Mouse (Mus musculus) adipose tissue, adult 10 weeks (tissue): ENCODE measurements around the gene Exoc5. TPM values are rescaled to one million over a fixed set of nuclear protein-coding genes. Genes with fewer than 3 reads are reported as not detected.

Experiments
- polyA plus RNA-seq: library from polyadenylated mRNA; stranded (reverse); fragments of 350-450 nt; fragmentation: Illumina TruSeq; extraction: RNeasy Lipid Tissue Mini Kit (QIAGEN cat#74804); gene quantifications from one replicate; pipeline ENCODE4 v1.2.3, GENCODE M21; 2014; ENCODE audit warnings: low read depth, low replicate concordance

The Exoc5 gene
- 19.2 TPM for polyA plus RNA-seq

GRCm38 (mm10) chr14:49066274-49066823, at the start of gene Exoc5:
Gene Exoc5 (minus strand): TSS chr14:49066653.

DNA sequence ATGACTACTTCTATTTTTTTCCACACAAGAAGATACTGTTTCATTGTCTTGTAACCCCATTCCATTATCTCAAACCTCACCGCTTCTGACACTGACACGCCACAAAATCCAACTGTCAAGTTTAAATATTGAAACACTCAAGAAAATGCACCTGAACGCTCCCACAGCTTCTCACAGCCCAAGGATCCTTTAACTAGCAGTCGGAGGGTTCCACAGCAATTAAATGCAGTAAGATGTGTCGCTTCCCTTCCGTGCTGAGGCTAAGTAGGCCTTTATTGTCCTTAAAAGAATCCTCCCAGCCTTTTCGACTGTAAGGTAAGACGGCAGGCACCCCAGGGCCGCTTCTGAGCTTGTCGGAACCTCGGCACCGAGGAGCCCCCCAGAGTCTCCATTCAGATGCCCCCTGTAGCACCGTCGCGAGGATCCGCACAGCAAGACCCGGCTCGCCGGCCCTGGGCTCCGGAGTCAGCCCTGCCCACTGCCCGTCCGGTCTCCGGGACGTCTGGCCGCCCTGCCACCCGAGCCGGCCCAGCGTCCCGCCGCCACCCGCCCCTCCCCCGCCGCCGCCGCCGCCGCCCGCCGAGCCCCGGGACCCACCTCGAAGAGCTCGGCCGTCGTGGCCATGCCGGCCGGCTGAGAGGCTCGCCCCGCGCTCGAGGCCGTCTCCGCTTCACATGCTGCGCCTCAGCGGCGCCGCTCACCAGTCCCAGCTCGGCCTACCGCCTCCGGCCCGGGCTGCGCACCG, 752 bp downstream of the Exoc5 start, which contains the start of gene Ap5m1:
Ap5m1 (plus strand) TSS at position 569 of the 745 bp plus-strand sequence.

Other genes starting within 250 kb of the Exoc5 start
- 15.7 TPM for gene Ap5m1, start 556 bp downstream of the Exoc5 start, polyA plus RNA-seq
- gene Naa30, start 105.6 kb upstream of the Exoc5 start, polyA plus RNA-seq: 16.2 TPM
- gene ccdc198, start 178.8 kb upstream of the Exoc5 start, polyA plus RNA-seq: 80.6 TPM